8 mouse cellular contexts compared by ENCODE assay signal in the genomic region with DNA sequence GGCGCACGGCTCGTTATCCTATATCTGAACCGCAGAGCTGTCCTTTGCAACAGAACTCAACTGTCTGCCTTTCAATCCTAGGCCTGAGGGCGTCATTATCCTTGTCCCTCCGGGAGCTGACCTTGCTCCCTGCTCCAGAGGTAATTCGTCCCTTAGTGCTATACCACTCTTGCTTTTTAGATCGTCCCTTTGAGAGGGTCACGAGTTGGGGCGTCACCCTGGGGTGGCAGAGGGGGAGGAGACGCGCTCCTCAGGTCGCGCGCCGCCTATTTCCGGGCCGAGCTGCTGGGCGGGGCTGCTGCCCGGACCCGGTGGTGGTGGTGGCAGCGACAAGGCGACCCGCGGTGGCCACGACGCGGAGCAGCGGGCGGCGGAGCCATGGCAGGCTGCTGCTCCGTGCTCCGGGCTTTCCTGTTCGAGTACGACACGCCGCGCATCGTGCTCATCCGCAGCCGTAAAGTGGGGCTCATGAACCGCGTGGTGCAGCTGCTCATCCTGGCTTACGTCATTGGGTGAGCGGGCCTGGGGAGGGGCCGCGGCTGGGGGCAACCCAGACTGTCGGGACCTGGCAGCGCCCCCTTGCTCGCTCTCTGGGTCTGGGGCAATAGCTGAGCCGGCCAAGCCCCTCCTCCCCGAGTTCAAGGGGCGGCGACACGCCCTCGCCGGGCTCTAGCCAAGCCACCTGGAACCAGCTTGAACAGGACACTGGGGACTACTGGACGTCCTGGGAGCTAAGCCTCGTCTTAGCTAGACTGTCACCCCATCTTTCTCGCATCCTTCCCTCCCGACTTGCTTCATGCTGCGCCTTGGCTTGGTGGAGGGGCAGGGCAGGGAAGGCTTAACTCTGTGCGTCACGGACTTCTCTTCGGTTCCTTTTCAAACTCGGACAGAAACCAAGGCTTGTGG. TPM values are rescaled to one million over a fixed set of nuclear protein-coding genes. Genes with fewer than 3 reads are reported as not detected.
DNase-seq lines count a peak whose midpoint lies in the region; ATAC-seq lines count a peak whose summit lies in the region.

A gene (plus strand): TSS at position 269 of the 906 bp plus-strand sequence.

- ATAC-seq in common myeloid progenitor, adult 5-6 weeks (replicated peaks; ENCODE audit: low read depth, poor library complexity, severe bottlenecking), result peak; percentile 86
- peak; percentile 81 for ATAC-seq in megakaryocyte progenitor cell, adult 5-6 weeks (replicated peaks; ENCODE audit: poor library complexity)

- DNase-seq in ZHBTc4 (ENCODE audit: low read depth, low spot score), result peak; percentile 89
- peak; percentile 64 to 70 for DNase-seq in gastrocnemius, adult 8-10 months (ENCODE audit: low spot score in 2 of 2)
- peak; percentile 90 for DNase-seq in induced T-regulatory cell, adult 2 months (ENCODE audit: low read depth)
- DNase-seq in left cerebral cortex, adult 9 months (ENCODE audit: low spot score in 2 of 2), result peak; percentile 70 to 89
- peak; percentile 83 for DNase-seq in right cerebral cortex, postnatal 14 days
- DNase-seq in urinary bladder, postnatal 36 days (ENCODE audit: low spot score in 2 of 2), result peak; percentile 65 to 70

RNA-seq across cellular contexts. Expression of the gene that starts here (rescaled TPM):
- 12.1 and 17.4 TPM in 2 replicates for total RNA-seq in common myeloid progenitor, adult 5-6 weeks (2017)
- 1 to 10 TPM; 2.0 to 3.5 (median 2.9) TPM for total RNA-seq in gastrocnemius, adult 8-10 months (2022)
- total RNA-seq in megakaryocyte progenitor cell, adult 5-6 weeks (2015), result 15.6 and 18.1 TPM in 2 replicates
- 10.5 and 13.5 TPM in 2 replicates for total RNA-seq in megakaryocyte progenitor cell, adult 5-6 weeks (2017)

Comparison
In these comparisons a context has a peak if more than half of its experiments do, and no peak if none do; other contexts are left out.
1. Peak in every context shown above with its lines: DNase-seq and ATAC-seq.